Mouse (Mus musculus) liver, embryonic 12.5 days (tissue): ENCODE data around the gene Gatb. TPM values are rescaled to one million over a fixed set of nuclear protein-coding genes. Genes with fewer than 3 reads are reported as not detected.

Experiments
- ATAC-seq: fragments of 200-750 bp; cut with Nextera tagmentation; 2 replicates; pipeline ENCODE4 v1.8.0; 2017; ENCODE audit warnings: moderate number of reproducible peaks, mild to moderate bottlenecking, moderate library complexity
- H3K27ac ChIP-seq: fragments of 300-500 bp; sonication (generic); 2 replicates; pipeline ENCODE4 v1.5.1; 2016; ENCODE audit warnings: mild to moderate bottlenecking
- H3K27me3 ChIP-seq: fragments of 300-500 bp; sonication (generic); replicated peaks from 2 replicates; pipeline ENCODE4 v1.6.1; 2016; ENCODE audit warnings: mild to moderate bottlenecking, moderate library complexity
- H3K36me3 ChIP-seq: fragments of 300-500 bp; sonication (generic); 2 replicates; pipeline ENCODE4 v1.6.1; 2016; ENCODE audit warnings: mild to moderate bottlenecking, moderate library complexity
- H3K4me1 ChIP-seq: fragments of 300-500 bp; sonication (generic); 2 replicates; pipeline ENCODE4 v1.6.1; 2016
- H3K4me2 ChIP-seq: fragments of 300-500 bp; sonication (generic); 2 replicates; pipeline ENCODE4 v1.6.1; 2016; ENCODE audit warnings: mild to moderate bottlenecking, moderate library complexity
- H3K4me3 ChIP-seq: fragments of 300-500 bp; sonication (generic); 2 replicates; pipeline ENCODE4 v1.5.1; 2016; ENCODE audit warnings: mild to moderate bottlenecking, moderate library complexity
- H3K9ac ChIP-seq: fragments of 300-500 bp; sonication (generic); 2 replicates; pipeline ENCODE4 v1.6.1; 2016; ENCODE audit warnings: mild to moderate bottlenecking, moderate library complexity
- H3K9me3 ChIP-seq: fragments of 300-500 bp; sonication (generic); replicated peaks from 2 replicates; pipeline ENCODE4 v1.6.1; 2016; ENCODE audit warnings: mild to moderate bottlenecking, moderate library complexity
- WGBS: fragments of 180-500 bp; shearing (Covaris S2); methylation state at CpG from one replicate; pipeline ENCODE4 v1.1.7; 2016; ENCODE audit not compliant: insufficient replicate concordance; 5-methylcytosine and 5-hydroxymethylcytosine counted together
- polyA plus RNA-seq: library from polyadenylated mRNA; unstranded; fragments of >200 nt; fragmentation: Nextera tagmentation; extraction: Ambion mirVana; gene quantifications from 2 replicates; pipeline ENCODE4 v1.2.1, GENCODE M21; 2016

Gene Gatb
- polyA plus RNA-seq: 22.9 and 24.5 TPM in 2 replicates

- Histone ChIP-seq H3K9me3 (no peaks in the 10 kb centered on the region), H3K36me3 (peaks cover 13% of the 10 kb centered on the region; the same call in 1 of the 2 replicates), H3K4me2 (peak within 1 kb of the TSS; percentile 78), H3K4me3 (peak within 1 kb of the TSS; percentile 79), H3K27me3 (no peaks in the 10 kb centered on the region), H3K27ac (peak within 1 kb of the TSS; percentile 64; the same call in 1 of the 2 replicates), H3K9ac (peak within 1 kb of the TSS; percentile 78), H3K4me1 (peaks cover 14% of the 10 kb centered on the region)
- WGBS: 2% methylated on average over 41 of the region's 41 CpGs
- ATAC-seq: peak; percentile 100
These were observed at the start of gene Gatb for GRCm38 (mm10) chr3:85573864-85574830. Gatb (plus strand) TSS chr3:85574119.

DNA sequence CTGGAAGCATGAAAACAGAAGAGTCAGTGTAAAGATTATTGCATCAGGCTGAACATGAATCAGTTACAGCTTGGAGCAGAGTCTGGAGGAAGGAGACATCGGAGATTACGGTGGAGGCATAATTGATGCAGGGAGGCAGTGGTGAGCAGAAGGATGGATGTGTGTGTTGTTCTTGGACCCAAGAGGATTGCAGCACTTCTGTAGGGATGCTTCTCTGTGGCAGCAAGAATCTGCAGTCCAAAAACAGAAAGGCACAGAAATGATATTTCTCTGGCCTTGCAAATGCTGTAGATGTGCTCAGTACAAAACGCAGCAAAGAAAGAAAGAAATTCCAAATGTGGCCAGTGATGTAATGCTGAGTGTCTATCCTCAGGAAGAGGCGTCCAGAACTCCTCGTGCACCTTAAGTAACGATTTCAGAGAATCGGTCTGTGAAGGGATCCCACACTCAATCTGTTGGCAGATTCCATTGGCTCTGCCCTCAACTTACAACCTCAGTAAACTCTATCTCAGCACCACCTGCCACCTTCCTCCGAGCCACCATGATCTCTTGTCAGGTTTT is 43.2 kb upstream of the Gatb start:
- Histone ChIP-seq H3K27me3 (no peaks in the 10 kb centered on the region), H3K4me1 (no peaks in the 10 kb centered on the region), H3K4me2 (no peak overlapping the region), H3K9ac (no peak overlapping the region), H3K27ac (no peak overlapping the region), H3K9me3 (no peaks in the 10 kb centered on the region), H3K4me3 (no peak overlapping the region), H3K36me3 (no peaks in the 10 kb centered on the region)
- WGBS: 69% methylated on average over 8 of the region's 8 CpGs
- no peak for ATAC-seq

- H3K4me3 ChIP-seq: no peak overlapping the region
- no peak for ATAC-seq
- no peak overlapping the region for H3K27ac ChIP-seq
- H3K9me3 ChIP-seq: no peaks in the 10 kb centered on the region
- H3K9ac ChIP-seq: no peak overlapping the region
- no peaks in the 10 kb centered on the region for H3K4me1 ChIP-seq
- H3K36me3 ChIP-seq: no peaks in the 10 kb centered on the region
- no peaks in the 10 kb centered on the region for H3K27me3 ChIP-seq
- WGBS: 63% methylated on average over 3 of the region's 3 CpGs
- no peak overlapping the region for H3K4me2 ChIP-seq
These were observed 41.5 kb upstream of the Gatb start for GRCm38 (mm10) chr3:85532376-85532775.

GRCm38 (mm10) chr3:85535042-85535441 is 38.9 kb upstream of the Gatb start:
- Histone ChIP-seq H3K4me2 (no peak overlapping the region), H3K4me3 (no peak overlapping the region), H3K36me3 (no peaks in the 10 kb centered on the region), H3K4me1 (no peaks in the 10 kb centered on the region), H3K9me3 (no peaks in the 10 kb centered on the region), H3K9ac (no peak overlapping the region), H3K27me3 (no peaks in the 10 kb centered on the region), H3K27ac (no peak overlapping the region)
- WGBS: 74% methylated on average over 3 of the region's 3 CpGs
- ATAC-seq: no peak

- H3K9me3 ChIP-seq: no peaks in the 10 kb centered on the region
- H3K36me3 ChIP-seq: no peaks in the 10 kb centered on the region
- no peaks in the 10 kb centered on the region for H3K4me1 ChIP-seq
- no peak overlapping the region for H3K4me2 ChIP-seq
- no peak overlapping the region for H3K9ac ChIP-seq
- H3K4me3 ChIP-seq: no peak overlapping the region
- ATAC-seq: no peak
- H3K27ac ChIP-seq: no peak overlapping the region
- no peaks in the 10 kb centered on the region for H3K27me3 ChIP-seq
- 64% methylated on average over 11 of the region's 11 CpGs for WGBS
These were observed 38.0 kb upstream of the Gatb start for GRCm38 (mm10) chr3:85535621-85536520.

- no peak overlapping the region for H3K9ac ChIP-seq
- H3K27ac ChIP-seq: no peak overlapping the region
- H3K4me3 ChIP-seq: no peak overlapping the region
- no peak for ATAC-seq
- H3K4me2 ChIP-seq: no peak overlapping the region
- no peaks in the 10 kb centered on the region for H3K36me3 ChIP-seq
- no peaks in the 10 kb centered on the region for H3K9me3 ChIP-seq
- no peaks in the 10 kb centered on the region for H3K27me3 ChIP-seq
- no peaks in the 10 kb centered on the region for H3K4me1 ChIP-seq
- WGBS: 23% methylated on average over 3 of the region's 3 CpGs
These were observed 31.2 kb upstream of the Gatb start for GRCm38 (mm10) chr3:85542765-85543164.

- Histone ChIP-seq H3K27ac (no peak overlapping the region), H3K4me1 (no peaks in the 10 kb centered on the region), H3K4me2 (no peak overlapping the region), H3K9me3 (no peaks in the 10 kb centered on the region), H3K27me3 (no peaks in the 10 kb centered on the region), H3K9ac (no peak overlapping the region), H3K36me3 (no peaks in the 10 kb centered on the region), H3K4me3 (no peak overlapping the region)
- WGBS: 43% methylated on average over 2 of the region's 2 CpGs
- no peak for ATAC-seq
These were observed 30.3 kb upstream of the Gatb start for GRCm38 (mm10) chr3:85543652-85544051.

- ATAC-seq: no peak
- 65% methylated on average over 4 of the region's 4 CpGs for WGBS
- H3K27me3 ChIP-seq: no peaks in the 10 kb centered on the region
- H3K4me1 ChIP-seq: no peaks in the 10 kb centered on the region
- no peak overlapping the region for H3K27ac ChIP-seq
- H3K9ac ChIP-seq: no peak overlapping the region
- no peaks in the 10 kb centered on the region for H3K36me3 ChIP-seq
- H3K4me2 ChIP-seq: no peak overlapping the region
- no peaks in the 10 kb centered on the region for H3K9me3 ChIP-seq
- H3K4me3 ChIP-seq: no peak overlapping the region
These were observed 23.6 kb upstream of the Gatb start for GRCm38 (mm10) chr3:85550312-85550711.

DNA sequence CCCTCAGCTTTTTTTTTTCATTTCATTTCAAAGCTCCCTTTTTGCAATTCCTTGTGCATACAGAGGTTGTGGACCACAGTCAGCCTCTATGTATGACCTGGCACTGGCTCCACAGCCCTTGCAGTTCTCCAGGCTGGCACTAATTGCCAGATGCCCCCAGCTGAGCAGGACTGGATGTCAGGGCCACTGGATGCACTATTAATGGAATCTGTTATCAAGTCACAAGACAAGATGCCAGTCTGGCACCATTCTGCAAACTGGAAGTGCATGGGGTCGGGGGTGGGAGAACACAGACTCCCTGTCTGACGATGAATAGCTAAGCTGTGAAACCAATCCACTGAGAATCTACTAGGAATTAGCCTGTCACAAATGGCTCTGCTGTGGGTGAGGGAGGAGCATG is 22.6 kb upstream of the Gatb start:
- WGBS: 64% methylated on average over 2 of the region's 2 CpGs
- no peaks in the 10 kb centered on the region for H3K27me3 ChIP-seq
- no peak for ATAC-seq

DNA sequence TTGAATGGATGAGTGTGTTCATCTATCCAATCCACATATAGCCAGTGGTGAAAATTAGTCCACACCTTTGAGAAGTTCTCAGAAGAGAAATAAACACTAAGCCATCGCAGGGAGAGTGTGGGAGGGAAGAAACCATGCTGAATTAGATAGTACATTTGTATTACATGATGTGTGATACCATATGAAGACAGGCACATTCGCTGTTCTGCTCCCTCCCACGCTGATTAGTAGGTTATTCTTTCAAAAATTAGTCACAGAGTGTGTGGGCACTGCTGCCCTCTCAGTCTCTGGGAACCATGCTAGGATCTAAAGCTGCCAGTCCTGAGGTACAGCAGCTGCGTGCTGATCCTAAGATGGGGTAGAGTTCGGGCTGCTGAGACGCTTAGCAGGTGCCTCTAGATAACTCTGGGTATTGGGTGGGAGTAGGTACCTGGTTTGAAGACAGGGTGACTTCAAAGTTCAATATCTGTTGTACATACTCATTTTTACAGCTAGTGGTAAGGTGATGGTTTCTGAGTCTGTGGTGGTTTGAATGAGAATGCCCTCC is 20.1 kb upstream of the Gatb start:
- H3K4me2 ChIP-seq: no peak overlapping the region
- H3K27ac ChIP-seq: no peak overlapping the region
- no peak for ATAC-seq
- no peak overlapping the region for H3K9ac ChIP-seq
- WGBS: 76% methylated on average over 6 of the region's 6 CpGs
- no peak overlapping the region for H3K4me3 ChIP-seq
- no peaks in the 10 kb centered on the region for H3K27me3 ChIP-seq
- no peaks in the 10 kb centered on the region for H3K4me1 ChIP-seq
- H3K9me3 ChIP-seq: no peaks in the 10 kb centered on the region
- H3K36me3 ChIP-seq: no peaks in the 10 kb centered on the region

More for the DNA sequence above, 22.6 kb upstream of the Gatb start:
- Histone ChIP-seq H3K4me3 (no peak overlapping the region), H3K4me1 (no peaks in the 10 kb centered on the region), H3K4me2 (no peak overlapping the region), H3K9ac (no peak overlapping the region), H3K9me3 (no peaks in the 10 kb centered on the region), H3K27ac (no peak overlapping the region), H3K36me3 (no peaks in the 10 kb centered on the region)

- H3K4me3 ChIP-seq: no peak overlapping the region
- H3K27me3 ChIP-seq: no peaks in the 10 kb centered on the region
- no peak overlapping the region for H3K4me2 ChIP-seq
- H3K4me1 ChIP-seq: peaks cover 11% of the 10 kb centered on the region; the same call in 1 of the 2 replicates
- H3K27ac ChIP-seq: no peak overlapping the region
- H3K9ac ChIP-seq: no peak overlapping the region
- no peak for ATAC-seq
- no peaks in the 10 kb centered on the region for H3K9me3 ChIP-seq
- H3K36me3 ChIP-seq: no peaks in the 10 kb centered on the region
- WGBS: 40% methylated on average over 2 of the region's 2 CpGs
These were observed 9.3 kb upstream of the Gatb start for GRCm38 (mm10) chr3:85564603-85565002.
